Mouse (Mus musculus) intestine, embryonic 16.5 days (tissue): Measurements from ENCODE around the gene Clstn3. TPM values are rescaled to one million over a fixed set of nuclear protein-coding genes. Genes with fewer than 3 reads are reported as not detected.
A peak's percentile ranks its signal among the peaks of the same experiment; 100 is the strongest.
"Not testable (repeated sequence)": the region's sequence is repeated elsewhere in the genome, so short reads cannot be mapped to it uniquely, and the experiment has no call there.

Experiments used
- ATAC-seq: fragments of 200-750 bp; cut with Nextera tagmentation; 2 replicates; pipeline ENCODE4 v1.8.0; 2017; ENCODE audit warnings: moderate TSS enrichment, moderate library complexity
- H3K27ac ChIP-seq: fragments of 300-500 bp; sonication (generic); 2 replicates; pipeline ENCODE4 v1.5.1; 2014; ENCODE audit warnings: mild to moderate bottlenecking, low read length
- H3K27me3 ChIP-seq: fragments of 300-500 bp; sonication (generic); replicated peaks from 2 replicates; pipeline ENCODE4 v1.6.1; 2014; ENCODE audit warnings: low read length, control low read depth, mixed read lengths; ENCODE audit not compliant: control insufficient read depth, insufficient read depth
- H3K36me3 ChIP-seq: fragments of 300-500 bp; sonication (generic); 2 replicates; pipeline ENCODE4 v1.6.1; 2014; ENCODE audit warnings: low read length, control low read depth; ENCODE audit not compliant: control insufficient read depth, insufficient read depth
- H3K4me1 ChIP-seq: fragments of 300-500 bp; sonication (generic); 2 replicates; pipeline ENCODE4 v1.6.1; 2014; ENCODE audit warnings: low read length, control low read depth, mixed read lengths; ENCODE audit not compliant: control insufficient read depth, insufficient read depth
- H3K4me2 ChIP-seq: fragments of 300-500 bp; sonication (generic); 2 replicates; pipeline ENCODE4 v1.6.1; 2014; ENCODE audit warnings: low read depth, low read length, control low read depth
- H3K4me3 ChIP-seq: fragments of 300-500 bp; sonication (generic); 2 replicates; pipeline ENCODE4 v1.5.1; 2014; ENCODE audit warnings: mild to moderate bottlenecking, low read length
- H3K9ac ChIP-seq: fragments of 300-500 bp; sonication (generic); 2 replicates; pipeline ENCODE4 v1.6.1; 2014; ENCODE audit warnings: low read depth, low read length
- H3K9me3 ChIP-seq: fragments of 300-500 bp; sonication (generic); 2 replicates; pipeline ENCODE4 v1.6.1; 2016; ENCODE audit warnings: low read length, control low read depth; ENCODE audit not compliant: control insufficient read depth
- WGBS: fragments of 180-500 bp; shearing (Covaris S2); extraction: QIAGEN DNeasy Blood & Tissue Kit; methylation state at CpG from one replicate; pipeline ENCODE4 v1.1.7; 2014; 5-methylcytosine and 5-hydroxymethylcytosine counted together
- polyA plus RNA-seq: library from polyadenylated mRNA; unstranded; fragments of >200 nt; fragmentation: Nextera tagmentation; extraction: Ambion mirVana; gene quantifications from 2 replicates; pipeline ENCODE4 v1.2.1, GENCODE M21; 2015

The Clstn3 gene
- polyA plus RNA-seq, 1 experiment from 2014 or later, result 4.1 TPM

GRCm38 (mm10) chr6:124483831-124484230 lies 19.2 kb upstream of the Clstn3 start:
- H3K4me3 ChIP-seq, ATAC-seq, H3K4me1 ChIP-seq, H3K9ac ChIP-seq, H3K27ac ChIP-seq, H3K36me3 ChIP-seq, H3K27me3 ChIP-seq, H3K9me3 ChIP-seq, H3K4me2 ChIP-seq: not testable (repeated sequence)
- WGBS, result 82% methylated on average over 3 of the region's 3 CpGs

DNA sequence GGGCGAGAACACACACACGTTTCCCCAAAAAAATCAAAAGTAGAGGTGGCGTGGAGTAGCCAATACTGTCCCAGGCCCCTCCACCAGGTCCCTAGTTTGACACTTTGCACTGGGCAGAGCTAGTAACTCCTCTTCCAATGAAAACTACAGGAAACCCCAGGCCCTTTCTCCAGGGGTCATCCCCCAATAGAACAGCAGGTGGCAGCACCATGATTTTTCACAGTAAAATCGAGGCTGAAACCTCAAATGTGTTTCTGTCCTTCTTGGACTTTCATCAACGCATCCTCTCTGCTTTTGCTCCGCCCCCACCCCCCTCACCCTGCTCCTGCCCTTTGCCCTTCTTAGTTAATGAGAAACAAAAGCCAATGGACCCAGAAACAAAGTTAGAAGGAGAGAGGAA lies 17.0 kb upstream of the Clstn3 start:
- Histone ChIP-seq H3K4me2 (peak overlapping the region; percentile 40), H3K9me3 (no peaks in the 10 kb centered on the region), H3K9ac (peak overlapping the region; percentile 2; the same call in 1 of the 2 replicates), H3K4me3 (0 out of 2 replicates have a peak overlapping the region, but pooled peaks have one; percentile 2), H3K27ac (peak overlapping the region; percentile 52; the same call in 1 of the 2 replicates), H3K4me1 (peaks cover 17% of the 10 kb centered on the region), H3K27me3 (no peaks in the 10 kb centered on the region), H3K36me3 (no peaks in the 10 kb centered on the region)
- WGBS, result 35% methylated on average over 6 of the region's 6 CpGs
- peak; percentile 34 for ATAC-seq

DNA sequence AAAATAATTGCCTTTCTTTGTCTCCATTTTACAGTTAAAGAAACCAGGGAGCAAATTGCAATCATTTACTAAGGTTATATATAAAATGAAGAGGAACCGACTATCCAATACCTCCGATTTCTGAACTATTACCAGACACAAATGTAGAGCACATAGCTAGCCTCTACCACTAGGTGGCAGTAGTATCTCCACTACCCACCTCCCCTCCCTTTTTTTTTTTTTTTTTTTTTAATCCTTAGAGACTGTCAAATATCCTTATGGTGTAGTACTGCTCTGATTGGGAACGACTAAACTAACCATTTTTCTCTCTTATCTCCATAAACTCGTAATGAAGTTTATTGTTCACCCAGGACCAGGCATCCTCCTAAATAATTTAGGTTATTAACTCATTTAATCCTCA lies 15.7 kb upstream of the Clstn3 start:
- no peaks in the 10 kb centered on the region for H3K9me3 ChIP-seq
- H3K4me1 ChIP-seq, result peaks cover 17% of the 10 kb centered on the region
- H3K4me2 ChIP-seq, result no peak overlapping the region
- no peak overlapping the region for H3K27ac ChIP-seq
- H3K4me3 ChIP-seq, result no peak overlapping the region
- no peak overlapping the region for H3K9ac ChIP-seq
- no peaks in the 10 kb centered on the region for H3K27me3 ChIP-seq
- no peaks in the 10 kb centered on the region for H3K36me3 ChIP-seq
- WGBS, result 56% methylated on average over 4 of the region's 4 CpGs
- ATAC-seq, result no peak

- 0 out of 2 replicates have a peak, but pooled peaks have one; percentile 2 for ATAC-seq
- H3K4me3 ChIP-seq, result no peak overlapping the region
- no peak overlapping the region for H3K9ac ChIP-seq
- H3K4me2 ChIP-seq, result no peak overlapping the region
- H3K27ac ChIP-seq, result 0 out of 2 replicates have a peak overlapping the region, but pooled peaks have one; percentile 10
- no peaks in the 10 kb centered on the region for H3K36me3 ChIP-seq
- peaks cover 17% of the 10 kb centered on the region for H3K4me1 ChIP-seq
- no peaks in the 10 kb centered on the region for H3K9me3 ChIP-seq
- 80% methylated on average over 3 of the region's 3 CpGs for whole genome bisulfite sequencing
- H3K27me3 ChIP-seq, result no peaks in the 10 kb centered on the region
These were observed 15.0 kb upstream of the Clstn3 start for GRCm38 (mm10) chr6:124479573-124479930.

- no peaks in the 10 kb centered on the region for H3K9me3 ChIP-seq
- H3K4me2 ChIP-seq, result peak overlapping the region; percentile 29; the same call in 1 of the 2 replicates
- ATAC-seq, result peak; percentile 10; the same call in 1 of the 2 replicates
- no peaks in the 10 kb centered on the region for H3K27me3 ChIP-seq
- H3K4me1 ChIP-seq, result peaks cover 17% of the 10 kb centered on the region
- no peak overlapping the region for H3K4me3 ChIP-seq
- H3K27ac ChIP-seq, result peak overlapping the region; percentile 86
- no peaks in the 10 kb centered on the region for H3K36me3 ChIP-seq
- 83% methylated on average over 3 of the region's 3 CpGs for WGBS
- 0 out of 2 replicates have a peak overlapping the region, but pooled peaks have one; percentile 2 for H3K9ac ChIP-seq
These were observed 14.4 kb upstream of the Clstn3 start for GRCm38 (mm10) chr6:124478874-124479572.

DNA sequence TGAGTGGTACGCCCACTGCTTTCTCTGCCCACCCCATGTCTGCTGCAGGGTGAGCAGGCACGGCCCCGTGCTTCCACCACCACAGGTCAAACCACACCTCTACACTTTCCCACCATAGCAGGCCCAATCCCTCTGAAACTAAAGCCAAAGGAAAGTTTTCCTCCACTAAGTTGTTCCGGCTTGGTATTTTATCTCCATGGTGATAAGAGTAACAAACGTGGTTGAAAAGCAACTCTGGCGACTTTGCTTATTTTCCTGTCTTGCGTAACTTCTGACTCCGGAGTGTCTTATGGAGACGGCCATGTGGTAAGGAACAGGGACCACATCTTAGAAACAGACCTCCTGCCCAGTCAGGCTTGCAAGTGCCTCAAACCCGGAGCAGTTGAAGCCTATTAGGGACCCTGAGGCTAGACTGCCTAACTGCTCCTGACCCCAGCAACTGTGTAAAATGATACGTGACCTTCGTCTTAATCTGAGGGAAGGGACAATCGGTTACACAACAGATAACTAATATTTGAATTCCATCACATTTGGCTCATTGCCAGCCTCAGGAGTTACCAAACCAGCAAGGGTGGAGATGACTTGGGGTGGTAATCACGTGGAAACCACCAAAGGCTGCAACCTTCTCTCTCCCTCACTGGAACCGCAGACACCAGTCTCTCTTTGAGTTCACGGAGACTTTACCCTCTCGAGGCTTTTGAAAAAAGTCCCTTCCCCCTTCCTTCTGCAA lies 13.5 kb upstream of the Clstn3 start:
- Histone ChIP-seq H3K9me3 (no peaks in the 10 kb centered on the region), H3K36me3 (no peaks in the 10 kb centered on the region), H3K27me3 (no peaks in the 10 kb centered on the region), H3K27ac (peak overlapping the region; percentile 86), H3K4me2 (peak overlapping the region; percentile 39; the same call in 1 of the 2 replicates), H3K9ac (0 out of 2 replicates have a peak overlapping the region, but pooled peaks have one; percentile 2), H3K4me1 (peaks cover 17% of the 10 kb centered on the region), H3K4me3 (no peak overlapping the region)
- WGBS, result 38% methylated on average over 17 of the region's 17 CpGs
- ATAC-seq, result peak; percentile 79

DNA sequence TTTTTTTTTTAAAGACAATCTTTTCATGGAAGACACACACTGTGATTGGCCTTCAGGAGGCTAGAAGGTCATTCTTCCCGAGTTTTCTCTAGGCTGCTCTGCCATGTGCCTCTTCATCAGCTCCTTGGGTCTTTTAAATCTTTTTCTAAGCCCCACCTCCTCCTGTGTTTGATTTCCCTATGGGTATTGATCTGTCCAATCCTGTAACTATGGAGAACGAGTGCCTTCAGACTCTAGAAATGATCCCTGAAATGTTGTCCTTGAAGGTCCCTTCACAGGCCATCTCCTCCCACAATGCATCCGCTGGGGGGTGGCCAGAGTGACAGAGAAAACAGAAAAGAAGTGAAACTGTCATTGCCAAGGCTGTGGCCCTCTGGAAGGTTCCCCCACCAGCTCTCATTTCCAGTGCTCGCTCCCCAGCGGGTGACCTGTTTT lies 12.6 kb upstream of the Clstn3 start:
- H3K27me3 ChIP-seq, result no peaks in the 10 kb centered on the region
- WGBS, result 63% methylated on average over 5 of the region's 5 CpGs
- H3K4me2 ChIP-seq, result no peak overlapping the region
- no peaks in the 10 kb centered on the region for H3K36me3 ChIP-seq
- H3K9me3 ChIP-seq, result no peaks in the 10 kb centered on the region
- 0 out of 2 replicates have a peak overlapping the region, but pooled peaks have one; percentile 24 for H3K9ac ChIP-seq
- H3K4me3 ChIP-seq, result no peak overlapping the region
- no peak for ATAC-seq
- H3K4me1 ChIP-seq, result peaks cover 17% of the 10 kb centered on the region
- peak overlapping the region; percentile 86 for H3K27ac ChIP-seq

DNA sequence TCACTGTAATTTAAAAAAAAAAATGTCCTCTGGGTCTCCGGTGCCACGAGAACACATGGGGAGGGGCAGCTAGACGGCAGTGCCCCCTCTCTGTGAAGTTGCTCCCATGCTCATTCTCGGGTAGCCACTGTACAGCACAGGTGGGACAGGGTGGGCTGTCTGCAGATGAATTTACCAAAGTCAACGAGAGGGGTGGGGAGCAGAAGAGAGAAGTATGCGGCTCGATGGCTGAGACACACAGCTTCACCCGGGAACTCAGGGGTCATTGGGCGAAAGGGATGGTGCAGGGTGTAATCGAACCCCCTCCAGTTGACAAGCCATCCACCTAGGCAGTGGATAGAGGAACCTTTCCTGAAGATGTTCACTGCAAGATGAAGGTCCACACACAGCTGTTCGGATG lies 12.2 kb upstream of the Clstn3 start:
- H3K4me3 ChIP-seq, result no peak overlapping the region
- peaks cover 17% of the 10 kb centered on the region for H3K4me1 ChIP-seq
- H3K36me3 ChIP-seq, result no peaks in the 10 kb centered on the region
- no peak for ATAC-seq
- no peak overlapping the region for H3K4me2 ChIP-seq
- no peak overlapping the region for H3K27ac ChIP-seq
- no peaks in the 10 kb centered on the region for H3K9me3 ChIP-seq
- WGBS, result 83% methylated on average over 11 of the region's 11 CpGs
- H3K27me3 ChIP-seq, result no peaks in the 10 kb centered on the region
- no peak overlapping the region for H3K9ac ChIP-seq

DNA sequence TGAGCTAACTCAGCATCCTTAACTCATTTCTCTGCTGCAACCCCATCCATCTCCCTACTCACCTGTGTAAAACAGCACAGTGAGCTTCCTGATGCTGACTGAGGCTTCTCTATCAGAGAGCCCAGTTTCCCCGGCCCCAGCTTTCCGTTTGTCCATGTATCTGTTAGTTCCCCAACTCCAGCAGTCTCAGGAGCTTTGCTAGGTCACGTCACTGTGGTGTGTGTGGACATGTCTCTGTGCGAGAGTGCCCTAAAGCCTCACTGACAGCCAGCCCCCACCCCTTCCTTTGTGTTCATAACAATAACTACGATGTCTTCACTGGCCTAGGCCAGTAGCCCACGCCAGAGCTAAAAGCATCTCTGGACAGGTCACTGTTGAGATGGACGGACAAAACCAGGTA lies 11.6 kb upstream of the Clstn3 start:
- no peak overlapping the region for H3K4me2 ChIP-seq
- H3K36me3 ChIP-seq, result no peaks in the 10 kb centered on the region
- no peak overlapping the region for H3K4me3 ChIP-seq
- peaks cover 17% of the 10 kb centered on the region for H3K4me1 ChIP-seq
- H3K9me3 ChIP-seq, result no peaks in the 10 kb centered on the region
- no peak overlapping the region for H3K27ac ChIP-seq
- 86% methylated on average over 7 of the region's 7 CpGs for WGBS
- no peaks in the 10 kb centered on the region for H3K27me3 ChIP-seq
- ATAC-seq, result no peak
- no peak overlapping the region for H3K9ac ChIP-seq
